Mouse (Mus musculus) right cerebral cortex, postnatal 10 days (tissue): ENCODE measurements around the gene Tmsb10.

Experiments used
- DNase-seq, 2 experiments: peaks; one replicate each; pipeline ENCODE4 v3.0.0; 2021; ENCODE audit warnings: low spot score in 2 of 2

The Tmsb10 gene

GRCm38 (mm10) chr6:72956199-72957092 lies 2.1 kb downstream of the Tmsb10 start:
- DNase-seq: peak; percentile 59 to 64

DNA sequence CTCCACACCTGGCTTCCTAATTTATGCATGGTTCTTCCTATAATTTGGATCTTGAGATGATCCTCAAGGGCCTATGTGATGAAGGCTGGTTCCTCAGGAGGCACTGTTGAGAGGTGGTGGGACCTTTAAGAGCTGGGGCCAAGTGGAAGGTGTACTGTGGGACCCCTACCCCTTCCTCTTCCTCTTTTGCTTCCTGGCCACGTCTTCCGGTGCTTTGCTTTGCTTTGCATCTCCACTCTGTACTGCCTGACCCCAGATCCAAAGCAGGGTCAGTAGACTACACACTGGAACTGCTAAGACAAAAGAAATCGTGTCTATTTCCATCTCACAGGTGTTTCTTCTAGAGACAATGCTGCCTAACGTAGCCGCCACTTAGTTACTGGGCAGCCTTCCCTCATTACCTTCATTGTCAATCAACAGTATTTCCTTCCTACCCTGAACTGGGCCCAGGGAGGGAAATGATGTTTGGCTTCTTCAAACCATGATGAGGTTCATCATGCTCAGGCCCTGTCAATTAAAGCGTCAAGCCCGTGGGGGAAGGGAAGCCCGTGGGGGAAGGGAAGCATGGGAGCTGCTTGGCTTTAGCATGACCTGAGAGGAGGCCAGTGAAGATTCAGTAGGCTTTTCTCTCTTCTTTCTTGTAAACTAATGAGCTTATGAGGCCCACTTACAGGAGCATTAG lies 2.9 kb downstream of the Tmsb10 start:
- no peak for DNase-seq

- no peak for DNase-seq
These were observed 3.8 kb downstream of the Tmsb10 start for GRCm38 (mm10) chr6:72954786-72955185.

GRCm38 (mm10) chr6:72952967-72953366 lies 5.6 kb downstream of the Tmsb10 start:
- no peak for DNase-seq

DNA sequence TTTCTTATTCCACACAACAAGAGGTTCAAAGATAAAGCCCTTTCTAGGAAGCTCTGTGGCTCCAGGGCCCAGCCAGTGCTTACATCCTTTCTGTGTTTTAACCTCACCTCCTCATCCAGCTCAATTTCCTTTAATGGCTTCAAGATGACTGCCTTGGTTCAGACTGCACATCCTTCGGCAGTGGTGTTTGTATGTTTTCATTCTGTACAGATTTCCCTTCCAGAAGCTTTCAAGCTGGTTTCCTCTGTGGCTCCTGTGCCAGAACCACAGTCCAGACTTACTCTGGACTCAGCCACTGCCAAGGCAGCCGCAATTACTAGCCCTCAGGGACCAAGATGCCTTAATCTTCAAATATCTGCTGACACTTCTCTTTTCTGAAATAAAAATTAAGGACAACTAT lies 6.3 kb downstream of the Tmsb10 start:
- DNase-seq: no peak

DNA sequence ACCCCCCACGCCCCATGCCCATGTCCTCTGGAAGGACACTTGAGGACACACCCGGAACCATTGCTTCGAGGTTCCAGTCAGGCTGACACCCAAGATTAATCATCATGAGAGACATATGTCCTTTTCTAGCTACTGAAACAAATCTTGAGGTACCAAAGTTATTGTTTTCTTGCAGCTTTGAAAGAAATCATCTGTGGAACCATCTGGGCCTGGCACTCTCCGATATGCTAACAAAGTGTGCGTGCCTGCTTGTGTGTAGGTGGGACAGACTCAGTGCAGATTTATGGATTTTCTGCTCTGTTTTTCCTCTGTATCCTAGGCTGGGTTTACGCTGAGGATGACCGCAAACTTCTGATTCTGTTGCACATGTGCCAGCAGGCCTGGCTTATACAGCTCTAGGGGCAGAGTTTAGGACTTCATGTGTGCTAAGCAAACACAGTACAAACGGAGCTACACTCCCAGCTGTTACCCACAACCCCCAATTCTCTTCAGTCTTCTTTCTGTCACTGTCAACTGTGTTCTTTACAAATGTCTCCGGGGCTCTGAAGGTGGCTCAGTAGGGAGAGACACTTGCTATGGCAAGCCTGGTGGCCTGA lies 9.3 kb downstream of the Tmsb10 start:
- DNase-seq: peak; percentile 80 to 90

DNA sequence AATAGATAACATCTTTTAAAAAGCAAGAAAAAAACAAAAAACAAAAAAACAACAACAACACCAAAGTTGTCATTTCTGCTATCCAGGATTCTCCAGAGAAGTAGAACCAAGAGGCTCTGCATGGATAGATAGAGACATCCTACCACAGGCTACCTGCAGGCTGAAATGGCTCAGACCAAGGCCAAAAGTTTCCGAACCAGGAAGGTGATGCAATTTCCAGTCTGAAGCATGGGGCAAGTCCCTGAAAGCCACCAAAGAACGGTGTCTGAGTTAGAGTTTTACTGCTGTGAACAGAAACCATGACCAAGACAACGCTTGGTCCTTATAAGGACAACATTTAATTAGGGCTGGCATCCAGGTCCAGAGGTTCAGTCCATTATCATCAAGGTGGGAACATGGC lies 10.2 kb downstream of the Tmsb10 start:
- no peak for DNase-seq

DNA sequence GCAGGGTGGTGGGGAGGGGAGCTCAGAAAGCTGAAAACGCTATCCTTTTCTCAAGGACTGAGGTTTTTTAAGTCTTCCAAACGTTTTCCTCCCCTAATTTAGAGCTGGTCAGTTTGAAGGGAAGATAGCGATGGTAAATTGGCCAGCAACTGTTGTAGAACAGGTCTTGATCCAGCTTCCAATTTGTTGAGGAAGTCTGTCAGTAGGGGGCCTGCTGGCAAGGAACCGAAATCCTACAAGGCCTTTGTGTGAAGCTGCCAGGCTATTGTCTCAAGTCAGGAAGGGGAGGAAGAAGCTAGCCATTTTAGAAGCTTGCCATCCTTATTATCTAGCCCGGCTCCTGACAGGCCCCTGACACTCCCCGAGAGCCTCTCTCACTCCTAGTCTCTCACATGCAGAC lies 10.6 kb downstream of the Tmsb10 start:
- DNase-seq: no peak

DNA sequence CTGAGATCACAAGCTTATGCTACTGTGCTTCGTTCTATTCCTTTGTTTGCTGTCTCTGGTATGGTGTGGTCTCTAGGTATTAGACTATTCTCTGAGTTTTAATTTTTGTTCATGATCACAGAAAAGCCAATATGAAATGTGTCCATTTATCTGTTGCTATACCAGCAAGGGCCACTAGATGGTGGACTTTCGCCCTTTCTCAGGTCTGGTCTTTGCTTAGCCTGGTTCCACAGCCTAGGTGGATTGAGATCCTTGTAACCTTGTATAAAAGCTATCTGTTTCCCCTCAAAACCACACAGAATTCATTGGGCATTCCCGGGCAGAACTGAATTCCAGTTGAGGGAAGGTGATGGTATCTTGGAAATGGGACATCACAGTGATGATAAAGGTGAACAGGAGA lies 18.1 kb downstream of the Tmsb10 start:
- peak; percentile 68 to 82 for DNase-seq

GRCm38 (mm10) chr6:72937859-72938258 lies 20.7 kb downstream of the Tmsb10 start:
- DNase-seq: no peak

DNA sequence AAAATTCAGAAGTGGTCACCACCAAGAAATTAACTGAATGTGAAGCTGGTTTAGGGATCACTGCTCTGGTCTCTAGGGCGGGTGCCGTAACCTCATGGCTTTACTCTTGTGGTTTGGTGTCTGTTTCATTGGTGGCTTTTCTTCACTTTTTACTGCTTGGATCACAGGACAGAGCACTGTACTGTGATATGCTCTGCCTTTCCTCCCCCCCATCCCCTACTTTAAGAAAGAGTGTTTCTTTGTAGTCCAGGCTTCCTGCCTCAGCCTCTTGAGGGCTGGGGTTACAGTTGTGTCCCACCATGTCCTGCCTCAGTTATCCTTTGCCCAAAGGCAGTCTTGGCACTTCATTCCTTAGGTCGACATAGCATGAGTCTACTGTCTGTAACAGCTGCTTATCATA lies 21.1 kb downstream of the Tmsb10 start:
- no peak for DNase-seq

DNA sequence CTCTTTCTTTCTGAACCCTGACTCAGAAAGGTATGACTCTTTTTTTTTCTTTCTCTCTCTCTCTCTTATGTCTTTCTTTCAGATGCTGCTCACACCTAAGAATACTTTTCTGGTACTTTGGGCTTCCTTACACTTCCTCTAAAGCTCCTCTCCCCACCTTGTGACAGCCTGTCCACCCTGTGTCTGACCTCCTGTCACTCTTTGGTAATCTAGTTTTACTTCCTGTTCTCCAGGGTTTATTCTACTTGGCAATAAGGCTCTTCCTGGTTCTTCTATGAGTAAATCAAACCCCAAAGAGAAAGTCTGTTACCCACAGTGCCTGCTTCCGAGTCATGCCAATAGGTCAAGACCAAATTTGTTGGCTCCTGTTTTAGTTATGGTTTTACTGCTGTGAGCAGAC lies 25.6 kb downstream of the Tmsb10 start:
- no peak for DNase-seq

DNA sequence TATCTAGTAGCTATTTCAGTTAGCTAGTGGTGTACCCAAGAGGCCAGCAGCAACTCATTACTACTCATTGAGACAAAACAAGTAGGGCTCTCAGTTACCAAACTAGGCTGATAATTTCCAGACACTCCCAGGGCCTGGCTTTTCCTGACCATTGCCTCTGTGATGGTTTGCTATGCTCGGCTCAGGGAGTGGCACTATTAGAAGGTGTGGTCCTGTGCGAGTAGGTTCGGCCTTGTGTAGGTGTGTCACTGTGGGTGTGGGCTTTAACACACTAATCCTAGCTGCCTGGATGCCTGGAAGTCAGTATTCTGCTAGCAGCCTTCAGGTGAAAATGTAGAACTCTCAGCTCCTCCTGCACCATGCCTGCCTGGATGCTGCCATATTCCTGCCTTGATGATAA lies 27.0 kb downstream of the Tmsb10 start:
- no peak for DNase-seq

GRCm38 (mm10) chr6:72929795-72930398 lies 28.7 kb downstream of the Tmsb10 start:
- no peak for DNase-seq

DNA sequence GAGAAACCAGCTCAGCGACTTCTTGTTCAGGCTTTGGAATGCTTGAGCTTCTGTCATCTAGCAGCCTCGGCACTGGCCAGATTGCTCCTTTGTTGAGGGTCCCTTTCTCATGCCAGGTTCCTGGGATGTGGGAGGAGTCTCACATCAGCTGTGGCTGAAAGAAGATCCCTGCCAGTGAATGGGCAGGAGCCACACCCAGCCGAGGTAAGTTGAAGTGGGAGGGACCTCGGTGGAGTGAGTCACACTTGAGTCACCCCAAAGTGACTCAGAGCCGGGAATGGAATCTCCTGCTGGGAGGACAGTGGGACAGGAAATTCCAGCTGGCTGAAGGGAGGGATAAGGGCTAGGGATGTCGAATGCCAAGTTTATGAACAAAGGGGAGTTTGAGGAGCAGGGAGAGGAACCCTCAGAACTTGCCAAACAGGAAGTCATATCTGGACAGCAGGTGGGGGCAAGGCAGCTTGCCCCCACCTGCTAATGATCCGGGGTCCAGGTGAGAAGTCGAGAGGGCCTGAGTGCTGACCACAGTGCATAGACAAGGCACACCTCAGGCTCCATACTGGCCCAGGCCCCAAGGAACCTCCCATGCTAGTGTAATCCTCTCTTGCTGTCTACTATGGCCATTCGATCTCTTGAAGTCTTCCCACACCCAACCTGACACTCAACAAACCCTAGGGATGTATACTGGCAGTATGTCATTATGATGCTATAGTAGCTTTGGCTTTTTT lies 31.6 kb downstream of the Tmsb10 start:
- DNase-seq: no peak

DNA sequence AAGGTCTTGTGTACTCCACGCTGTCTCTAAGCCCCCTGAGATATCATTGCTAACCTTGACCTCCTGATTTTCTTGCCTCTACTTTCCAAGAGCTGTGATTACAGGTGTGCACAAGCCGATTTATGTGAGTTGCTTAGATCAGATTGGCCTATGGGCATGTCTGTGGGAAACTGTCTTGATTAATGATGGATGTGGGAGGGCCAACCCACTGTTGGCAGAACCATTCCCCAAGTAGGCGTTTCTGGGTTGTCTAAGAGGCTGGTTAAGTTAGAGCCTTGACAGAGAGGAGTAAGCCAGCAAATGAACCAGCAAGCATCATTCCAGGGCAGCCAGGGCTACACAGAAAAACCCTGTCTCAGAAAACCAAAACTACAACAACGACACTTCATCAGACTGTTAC lies 32.5 kb downstream of the Tmsb10 start:
- DNase-seq: no peak

GRCm38 (mm10) chr6:72923381-72923780 lies 35.2 kb downstream of the Tmsb10 start:
- DNase-seq: no peak

DNA sequence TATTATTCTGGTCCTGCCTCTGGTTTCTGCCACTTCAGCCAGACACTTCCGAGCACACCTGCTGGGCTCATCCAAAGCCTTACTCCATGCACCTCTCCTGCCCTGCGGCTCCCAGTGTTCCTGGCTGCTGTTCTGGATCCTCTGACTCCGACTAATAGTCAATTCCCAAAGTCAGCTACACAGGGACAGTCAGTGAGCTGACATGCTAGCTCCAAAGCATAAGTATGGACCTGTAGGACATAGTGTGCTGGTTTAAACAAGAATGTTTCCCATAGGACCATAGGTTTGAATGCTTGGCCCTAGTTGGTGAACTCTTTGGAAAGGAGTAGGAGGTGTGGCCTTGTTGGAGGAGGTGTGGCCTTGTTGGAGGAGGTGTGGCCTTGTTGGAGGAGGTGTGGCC lies 37.5 kb downstream of the Tmsb10 start:
- no peak for DNase-seq

- DNase-seq: no peak
These were observed 40.0 kb downstream of the Tmsb10 start for GRCm38 (mm10) chr6:72918510-72919033.

DNA sequence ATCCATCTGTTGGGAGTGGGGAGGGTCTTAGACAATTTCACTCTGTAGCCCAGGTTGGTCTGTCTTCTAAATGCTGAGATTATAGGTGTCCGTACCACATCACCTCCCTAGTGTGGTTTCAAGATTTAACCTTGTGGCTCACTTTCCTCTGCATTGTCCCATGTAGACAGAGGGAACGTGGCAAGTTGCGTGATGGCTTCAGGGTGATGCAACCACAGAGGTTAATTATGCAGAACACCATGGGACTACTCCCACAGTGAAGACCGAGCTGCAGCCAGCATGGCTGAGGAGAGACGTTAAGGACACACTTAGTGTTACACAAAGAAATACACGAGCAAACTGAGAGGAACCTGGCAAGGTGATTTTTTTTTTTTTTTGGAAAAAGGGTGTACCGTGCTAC lies 42.2 kb downstream of the Tmsb10 start:
- DNase-seq: no peak

GRCm38 (mm10) chr6:72914087-72914749 lies 44.3 kb downstream of the Tmsb10 start:
- DNase-seq: no peak
